Mouse (Mus musculus) cerebellum, adult 18-20 months (tissue): ENCODE measurements around the gene Klk10.

Experiments used
- DNase-seq, 2 experiments: peaks; one replicate each; pipeline ENCODE4 v3.0.0; 2021

The Klk10 gene

DNA sequence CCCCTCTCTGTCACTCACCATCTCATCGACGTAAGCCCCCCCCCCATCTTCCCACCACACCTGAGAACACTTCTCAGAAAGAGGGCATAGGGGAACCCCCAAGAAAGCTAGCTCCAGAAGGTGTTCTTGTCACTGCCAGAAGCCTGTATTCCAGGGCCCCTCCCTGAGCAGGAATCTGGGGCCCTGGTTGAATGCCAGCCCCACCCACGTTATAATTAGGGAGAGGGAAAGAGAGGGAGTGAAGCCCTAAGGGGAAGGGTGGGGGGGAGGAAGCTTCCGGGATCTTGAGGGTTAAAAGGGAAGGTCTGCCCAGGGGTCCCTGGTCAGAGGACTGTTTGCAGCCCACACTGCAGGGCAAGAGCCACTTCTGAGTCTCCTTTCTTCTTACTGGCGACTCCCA lies at the start of gene Klk10:
Gene Klk10 (plus strand): TSS at position 290 of the 400 bp plus-strand sequence.
- DNase-seq, result no peak

DNA sequence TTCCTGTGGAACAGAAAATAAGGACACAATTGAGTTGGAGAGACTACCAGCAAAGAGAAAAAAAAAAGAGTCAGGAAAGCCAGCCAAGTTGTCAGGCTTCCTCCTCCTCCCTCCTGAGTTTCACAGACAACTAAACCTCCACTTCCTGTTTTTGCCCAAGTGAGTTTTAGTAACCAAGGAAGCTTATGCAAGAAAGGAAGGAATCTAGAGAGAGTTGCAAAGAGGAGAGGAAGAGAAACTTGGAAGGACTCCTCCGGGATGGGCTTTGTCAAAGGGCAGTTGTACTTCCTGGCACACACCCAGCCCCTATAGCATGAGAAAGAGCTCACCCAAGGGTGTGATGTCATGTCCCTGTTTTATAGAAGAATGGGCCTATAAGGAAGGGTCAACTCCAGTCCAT lies 33.0 kb upstream of the Klk10 start:
- DNase-seq, result no peak

DNA sequence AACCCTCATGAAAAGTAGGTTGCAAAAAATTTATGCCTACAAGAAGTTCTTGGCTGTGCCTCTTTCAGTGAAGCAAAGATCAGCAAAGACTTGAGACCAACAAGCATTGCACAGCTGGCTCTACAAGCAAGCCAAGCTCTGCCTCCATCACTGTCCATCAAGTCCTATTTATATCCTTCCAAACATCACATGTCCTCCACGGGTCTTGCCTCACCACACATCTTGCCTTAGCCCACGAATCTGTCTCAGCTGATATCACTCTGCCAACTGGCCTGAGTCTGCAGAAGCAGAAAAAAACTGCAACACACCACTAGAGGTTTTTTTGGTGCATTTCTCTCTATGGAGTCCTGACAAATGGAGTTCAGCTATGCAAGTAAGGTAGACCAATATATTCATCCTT lies 28.0 kb upstream of the Klk10 start:
- DNase-seq, result no peak

DNA sequence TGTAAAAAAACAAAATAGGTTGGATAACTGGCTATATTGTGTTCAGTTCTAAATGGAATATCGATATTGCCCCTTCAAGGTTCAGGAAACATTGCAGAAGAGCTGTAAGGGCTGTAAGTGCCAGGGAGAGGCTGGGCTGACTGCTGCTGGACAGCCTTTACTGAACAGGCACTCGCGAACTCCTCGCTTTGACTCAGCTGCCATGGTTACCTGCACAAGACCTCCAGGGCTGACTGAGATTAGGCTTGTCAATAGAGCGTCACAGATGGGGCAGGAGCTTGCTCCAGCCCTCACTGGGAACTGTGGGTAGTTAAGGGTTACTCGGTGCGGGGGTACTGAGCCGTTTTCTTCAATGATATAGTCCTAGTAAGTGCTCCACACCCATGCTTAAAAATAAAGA lies 14.4 kb upstream of the Klk10 start:
- no peak for DNase-seq

DNA sequence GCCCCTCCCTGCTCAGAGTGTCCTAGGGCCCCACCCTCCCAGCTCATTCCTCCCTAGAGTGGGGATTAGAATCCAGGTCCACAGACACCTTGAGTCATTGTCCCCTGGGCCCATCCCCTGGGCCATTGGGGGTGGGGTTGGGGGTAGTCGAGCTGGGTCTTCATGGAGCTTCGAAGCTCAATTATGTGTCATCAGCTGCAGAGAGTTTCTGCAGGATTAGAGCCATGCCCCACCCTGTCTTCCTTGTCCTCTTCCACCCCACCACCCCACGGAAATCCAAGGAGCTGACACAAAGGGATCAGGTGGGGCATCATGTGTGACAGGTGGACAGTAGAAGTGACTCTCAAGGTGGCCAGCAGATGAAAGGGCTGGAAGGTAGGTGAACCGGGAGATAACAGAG lies 12.2 kb upstream of the Klk10 start, which contains the start of gene Klk12:
Gene Klk12 (plus strand): TSS at position 301 of the 400 bp plus-strand sequence.
- DNase-seq, result no peak

DNA sequence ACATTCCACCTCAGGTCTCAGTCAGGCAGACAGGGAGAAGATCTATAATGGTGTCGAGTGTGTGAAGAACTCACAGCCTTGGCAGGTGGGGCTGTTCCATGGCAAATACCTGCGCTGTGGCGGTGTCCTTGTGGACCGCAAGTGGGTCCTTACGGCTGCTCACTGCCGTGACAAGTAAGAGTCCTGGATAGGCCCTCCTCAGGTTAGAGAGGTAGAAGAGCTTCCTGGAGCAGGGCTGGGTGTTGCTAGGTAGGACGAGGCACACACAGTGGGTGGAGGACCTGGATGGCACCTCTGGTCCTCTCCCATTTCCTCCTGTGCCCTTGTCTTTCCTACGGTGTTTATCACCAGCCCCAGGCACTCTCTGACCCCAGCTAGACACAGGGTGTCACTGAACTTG lies 11.2 kb upstream of the Klk10 start:
- no peak for DNase-seq

DNA sequence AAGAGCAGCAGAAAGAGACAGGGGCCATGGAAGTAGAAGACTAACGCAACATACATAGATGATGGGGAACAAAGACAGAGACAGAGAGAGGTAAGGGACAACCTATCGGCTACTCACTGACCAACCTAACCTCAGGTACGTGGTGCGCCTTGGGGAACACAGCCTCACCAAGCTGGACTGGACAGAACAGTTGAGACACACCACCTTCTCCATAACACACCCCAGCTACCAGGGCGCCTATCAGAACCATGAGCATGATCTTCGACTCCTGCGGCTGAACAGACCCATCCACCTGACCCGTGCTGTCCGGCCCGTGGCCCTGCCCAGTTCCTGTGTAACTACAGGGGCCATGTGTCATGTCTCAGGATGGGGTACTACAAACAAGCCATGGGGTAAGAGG lies 10.1 kb upstream of the Klk10 start:
- DNase-seq, result no peak

DNA sequence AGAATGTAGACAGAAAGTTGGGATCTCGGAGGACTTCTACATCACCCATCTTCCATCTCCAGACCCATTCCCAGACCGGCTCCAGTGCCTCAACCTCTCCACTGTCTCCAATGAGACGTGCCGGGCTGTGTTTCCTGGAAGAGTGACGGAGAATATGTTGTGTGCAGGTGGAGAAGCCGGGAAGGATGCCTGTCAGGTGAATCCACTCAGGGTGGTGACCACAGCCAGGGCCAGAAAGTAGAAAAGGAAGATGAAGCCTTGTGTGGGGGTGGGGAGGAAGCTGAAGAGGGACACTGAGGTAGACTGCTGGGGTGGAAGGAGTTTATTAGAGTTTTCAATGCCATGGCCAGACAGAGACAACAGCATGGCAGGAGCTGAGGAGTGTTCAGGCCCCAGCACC lies 8.9 kb upstream of the Klk10 start:
- no peak for DNase-seq

DNA sequence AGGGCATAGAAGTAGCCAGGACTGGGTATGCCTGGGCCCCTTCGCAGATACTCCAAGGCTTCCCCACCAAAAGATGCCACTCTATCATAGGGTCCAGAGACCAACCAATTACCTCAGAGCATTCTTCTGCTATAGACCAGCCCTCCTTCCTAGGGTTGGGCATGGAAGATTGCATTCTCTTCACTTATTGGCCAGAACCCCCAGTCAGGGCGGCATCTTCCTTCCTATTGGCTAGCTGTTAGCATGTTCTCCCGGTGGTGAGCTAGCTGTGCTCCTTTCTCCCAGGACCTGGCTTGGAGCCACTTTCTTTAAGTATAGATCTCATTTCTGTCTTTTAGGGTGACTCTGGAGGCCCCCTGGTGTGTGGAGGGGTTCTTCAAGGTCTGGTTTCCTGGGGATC lies 7.9 kb upstream of the Klk10 start:
- no peak for DNase-seq

DNA sequence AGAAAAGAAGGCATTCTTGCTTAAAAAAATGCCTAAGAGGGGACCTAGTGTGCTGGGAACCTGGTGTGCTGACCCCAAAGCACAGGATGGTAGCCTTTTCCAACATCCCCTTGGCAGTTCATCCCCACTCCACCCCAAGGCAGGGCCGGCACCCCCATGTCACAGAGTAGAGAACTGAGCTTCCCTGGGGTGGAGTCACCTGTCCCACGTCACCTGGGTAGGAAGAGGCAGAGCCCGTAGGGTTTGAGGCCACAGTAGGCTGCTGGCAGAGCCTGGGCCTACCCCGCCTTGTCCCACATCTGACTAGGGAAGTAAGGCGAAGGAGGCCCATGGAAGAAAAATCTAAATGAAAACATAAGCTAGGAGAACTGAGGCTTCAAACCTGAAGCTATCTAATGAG lies 6.5 kb upstream of the Klk10 start, which contains the start of gene Klk11:
Gene Klk11 (plus strand): TSS at position 241 of the 400 bp plus-strand sequence.
- DNase-seq, result no peak

DNA sequence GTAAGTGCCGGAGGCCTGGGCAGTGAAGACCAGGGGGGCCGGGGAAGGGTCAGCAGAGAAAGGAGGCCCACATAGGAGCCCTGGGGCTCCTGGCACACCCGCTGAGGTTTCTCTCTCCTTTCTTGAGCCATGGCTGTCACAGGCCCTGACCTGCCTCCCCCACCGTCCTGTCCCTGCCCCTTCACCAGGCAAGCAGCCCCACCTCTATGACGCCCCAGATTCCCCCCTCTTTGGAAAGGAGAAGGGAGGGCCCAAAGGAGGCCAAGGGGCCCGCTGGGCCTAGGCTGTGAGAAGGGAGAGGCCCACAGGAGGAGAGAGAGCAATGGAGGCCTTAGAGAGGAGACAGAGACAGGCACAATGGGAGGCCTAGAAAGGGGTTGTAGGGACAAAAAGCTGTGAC lies 6.0 kb upstream of the Klk10 start:
- no peak for DNase-seq

DNA sequence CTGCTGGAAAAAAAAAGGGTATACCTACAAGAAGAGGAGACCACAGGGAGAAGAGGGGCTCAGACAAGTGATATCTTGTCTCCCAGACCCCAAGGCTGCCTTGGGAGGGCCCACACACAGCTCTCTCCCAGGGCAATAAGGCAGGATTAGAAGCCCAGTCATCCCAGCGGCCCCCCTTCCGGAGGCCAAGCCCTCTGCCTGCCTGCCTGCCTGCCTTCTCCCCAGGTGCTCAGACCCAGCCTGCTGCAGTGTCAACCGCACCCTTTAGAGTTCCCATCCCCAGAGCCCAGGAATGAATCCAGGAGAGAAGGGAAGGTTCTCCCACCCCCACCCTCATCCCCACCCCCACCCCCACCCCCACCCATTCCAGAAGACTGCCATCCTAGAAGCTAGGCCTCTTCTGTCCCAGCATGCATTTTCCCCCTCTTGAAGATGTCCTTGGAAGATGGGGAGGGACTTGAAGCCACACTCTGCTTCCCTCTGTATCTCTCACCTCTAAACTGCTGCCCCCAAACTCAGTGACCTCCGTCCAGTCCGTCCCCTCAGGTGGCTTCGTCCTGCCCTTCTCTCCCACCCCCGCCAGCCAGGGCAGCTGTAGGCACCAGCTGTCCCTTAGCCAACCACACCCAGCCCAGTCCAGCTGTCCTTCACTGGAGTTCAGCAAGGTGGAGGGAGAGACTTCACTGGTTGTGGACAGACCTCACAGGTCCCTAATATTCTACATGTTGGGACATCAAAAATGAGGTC lies 5.4 kb upstream of the Klk10 start:
- no peak for DNase-seq

DNA sequence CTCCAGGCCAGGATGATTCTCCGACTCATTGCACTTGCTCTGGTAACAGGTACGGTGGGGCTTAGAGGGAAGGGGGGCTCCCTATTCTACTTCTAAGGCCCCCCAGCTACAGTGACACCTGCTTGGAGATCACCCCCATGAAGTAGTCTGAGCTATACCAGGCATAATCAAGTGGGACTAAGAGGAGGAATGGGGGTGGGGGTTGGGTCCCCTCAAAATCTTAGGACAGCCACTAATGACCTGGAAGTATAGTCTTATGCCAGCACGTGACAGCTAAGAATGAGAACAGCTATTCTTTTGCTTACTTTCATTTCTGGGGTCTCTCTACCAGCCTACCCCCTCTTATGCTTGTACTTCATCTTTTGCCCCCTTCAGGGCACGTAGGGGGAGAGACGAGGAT lies 4.3 kb upstream of the Klk10 start:
- DNase-seq, result no peak

DNA sequence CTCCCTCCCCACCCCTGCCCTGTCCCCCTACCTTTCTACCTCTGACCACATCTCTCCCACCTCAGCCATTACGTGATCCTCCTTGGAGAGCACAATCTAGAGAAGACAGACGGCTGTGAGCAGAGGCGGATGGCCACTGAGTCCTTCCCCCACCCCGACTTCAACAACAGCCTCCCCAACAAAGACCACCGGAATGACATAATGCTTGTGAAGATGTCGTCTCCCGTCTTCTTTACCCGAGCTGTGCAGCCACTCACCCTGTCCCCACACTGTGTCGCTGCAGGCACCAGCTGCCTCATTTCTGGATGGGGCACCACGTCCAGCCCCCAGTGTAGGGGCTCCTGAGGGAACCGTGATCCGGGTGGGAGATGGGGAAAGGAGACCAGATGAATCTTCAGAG lies 3.4 kb upstream of the Klk10 start:
- DNase-seq, result no peak

DNA sequence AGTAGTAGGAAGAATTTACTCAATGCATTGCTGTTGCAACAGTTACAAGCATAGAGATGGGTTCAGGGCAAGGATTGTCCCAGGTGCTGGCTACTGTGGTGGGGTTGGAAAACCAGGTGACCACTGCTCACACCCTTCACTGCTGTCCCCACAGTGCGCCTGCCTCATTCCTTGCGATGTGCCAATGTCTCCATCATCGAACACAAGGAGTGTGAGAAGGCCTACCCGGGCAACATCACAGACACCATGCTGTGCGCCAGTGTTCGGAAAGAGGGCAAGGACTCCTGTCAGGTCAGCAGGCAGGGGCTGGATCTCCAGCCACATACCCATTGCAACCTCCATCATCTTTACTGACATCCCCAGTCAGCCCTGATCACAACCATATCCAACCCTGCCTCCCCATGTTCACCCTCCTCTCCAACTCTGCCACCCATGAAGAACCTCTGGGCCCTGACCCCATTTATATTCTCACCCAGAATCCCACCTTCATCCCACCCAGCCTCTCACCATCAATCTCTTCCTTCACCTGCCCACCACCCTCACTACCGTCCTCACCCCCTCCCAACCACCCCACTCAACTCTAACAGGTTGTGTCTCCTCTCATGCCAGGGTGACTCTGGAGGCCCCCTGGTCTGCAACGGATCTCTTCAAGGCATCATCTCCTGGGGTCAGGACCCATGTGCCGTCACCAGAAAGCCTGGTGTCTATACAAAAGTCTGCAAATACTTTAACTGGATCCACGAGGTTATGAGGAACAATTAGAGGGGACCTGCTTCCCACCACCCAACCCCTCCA lies 2.5 kb upstream of the Klk10 start:
- no peak for DNase-seq

DNA sequence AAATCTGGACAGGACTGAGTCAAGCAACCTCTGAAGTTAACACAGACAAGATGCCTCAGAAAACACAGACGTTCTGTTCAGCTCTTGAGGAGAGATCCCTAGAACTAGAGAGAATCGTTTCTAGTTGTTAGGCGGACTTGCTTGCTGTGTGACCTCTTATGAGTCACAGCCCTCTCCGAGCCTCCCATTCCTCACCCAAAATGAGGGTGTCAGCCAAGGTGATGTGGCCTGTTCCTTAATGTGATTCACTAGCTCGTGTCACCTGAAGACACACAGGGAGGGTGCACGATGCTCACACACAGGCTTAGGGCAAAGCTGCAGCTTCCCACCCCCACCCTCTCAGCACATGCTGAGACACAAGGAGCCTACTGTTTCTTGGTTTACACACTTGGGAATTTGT lies 594 bp upstream of the Klk10 start:
- DNase-seq, result no peak

DNA sequence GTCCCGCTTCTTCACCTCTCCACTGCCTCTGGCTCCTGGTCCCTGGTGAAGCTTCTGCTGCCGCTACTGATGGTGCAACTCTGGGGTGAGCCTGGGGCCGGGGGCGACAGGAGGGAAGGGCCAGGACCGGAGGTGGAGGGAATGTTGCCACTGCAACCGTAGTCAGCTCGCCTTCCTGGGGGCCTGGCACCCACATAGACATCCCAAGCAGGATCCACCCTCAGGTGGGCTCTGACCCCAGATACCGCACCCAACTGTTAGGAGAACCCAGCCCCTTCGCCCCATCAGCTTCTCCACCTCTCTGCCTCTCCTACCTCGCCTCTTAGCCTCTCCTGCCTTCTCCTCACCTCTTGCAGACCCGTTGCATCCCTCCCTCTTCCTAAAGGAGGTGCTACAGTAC lies 706 bp downstream of the Klk10 start:
- DNase-seq, result no peak

DNA sequence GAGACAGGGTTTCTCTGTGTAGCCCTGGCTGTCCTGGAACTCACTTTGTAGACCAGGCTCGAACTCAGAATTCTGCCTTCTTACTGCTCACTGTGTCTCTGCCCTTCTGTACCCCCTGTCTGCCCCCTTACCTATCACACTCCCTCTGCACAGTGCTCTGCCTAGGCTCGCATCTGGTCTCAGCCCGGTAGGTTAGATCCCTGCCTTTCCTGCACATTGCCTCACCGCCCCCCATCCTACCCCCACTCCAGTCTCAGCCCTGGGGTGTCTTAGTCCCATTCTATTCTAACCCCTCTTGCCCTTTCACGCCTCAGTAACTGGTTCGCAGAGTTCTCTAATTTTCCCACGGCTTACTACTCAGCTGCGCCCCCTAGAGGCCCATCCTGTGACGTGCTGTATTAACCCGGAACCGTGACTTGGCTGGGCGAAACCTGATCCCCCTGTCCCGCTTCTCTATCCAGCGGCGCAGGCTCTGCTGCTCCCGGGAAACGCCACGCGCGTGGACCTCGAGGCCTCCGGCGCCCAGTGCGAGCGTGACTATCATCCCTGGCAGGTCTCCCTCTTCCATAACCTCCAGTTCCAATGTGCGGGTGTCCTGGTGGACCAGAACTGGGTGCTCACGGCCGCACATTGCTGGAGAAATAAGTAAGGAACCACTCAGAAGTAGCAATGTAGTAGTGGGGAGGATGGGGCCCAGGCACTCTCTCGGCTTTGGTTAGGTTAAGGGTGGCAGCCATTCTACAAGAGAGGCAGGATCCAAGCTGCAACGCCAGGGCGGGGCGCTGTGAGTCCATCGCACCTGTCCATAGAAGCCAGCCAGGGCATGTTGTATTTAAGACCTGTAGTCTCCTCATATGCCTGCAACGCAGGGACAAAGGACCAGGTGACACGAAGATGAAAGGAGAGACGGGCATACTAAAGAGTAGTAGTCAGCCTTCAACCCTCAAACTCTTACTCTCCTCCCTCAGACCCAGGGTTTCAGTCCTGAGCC lies 1.7 kb downstream of the Klk10 start:
- peak; percentile 15 to 40 for DNase-seq

DNA sequence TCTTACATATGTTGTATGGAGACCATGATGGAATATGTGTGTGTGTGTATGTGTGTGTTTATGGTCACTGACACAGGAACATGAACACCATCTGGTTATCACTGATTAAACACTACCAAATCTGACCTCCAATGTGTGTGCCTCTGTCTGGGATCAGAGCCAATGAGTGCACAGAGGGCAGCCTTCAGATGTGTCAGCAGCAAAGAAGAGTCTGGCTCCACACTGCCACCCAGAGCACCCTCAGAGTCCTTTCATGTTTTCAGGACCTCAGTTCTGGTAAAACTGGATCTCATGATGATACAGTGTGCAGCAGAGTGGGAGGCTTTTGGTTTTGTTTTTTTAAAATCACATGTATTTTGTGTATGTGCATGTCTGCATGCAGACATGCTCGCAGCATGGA lies 4.5 kb downstream of the Klk10 start:
- DNase-seq, result no peak

DNA sequence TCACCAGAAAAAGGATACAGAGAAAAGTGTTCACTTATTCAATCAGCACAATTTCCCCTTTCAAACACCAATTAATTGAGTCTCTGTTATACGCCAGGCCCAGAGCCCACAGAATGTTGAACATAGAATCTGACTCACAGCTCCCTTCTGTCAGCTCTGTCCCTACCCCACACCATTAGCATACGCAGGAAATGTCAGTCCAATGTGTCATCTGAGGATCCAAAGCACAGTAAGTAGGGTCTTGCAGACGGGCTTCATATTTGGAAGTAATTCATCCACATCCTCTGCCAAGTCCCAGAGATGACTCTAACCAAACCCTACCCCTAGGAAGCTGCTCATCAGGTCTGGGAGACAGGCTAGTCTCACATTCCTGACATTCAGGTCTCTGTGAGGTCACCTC lies 7.3 kb downstream of the Klk10 start:
- no peak for DNase-seq

DNA sequence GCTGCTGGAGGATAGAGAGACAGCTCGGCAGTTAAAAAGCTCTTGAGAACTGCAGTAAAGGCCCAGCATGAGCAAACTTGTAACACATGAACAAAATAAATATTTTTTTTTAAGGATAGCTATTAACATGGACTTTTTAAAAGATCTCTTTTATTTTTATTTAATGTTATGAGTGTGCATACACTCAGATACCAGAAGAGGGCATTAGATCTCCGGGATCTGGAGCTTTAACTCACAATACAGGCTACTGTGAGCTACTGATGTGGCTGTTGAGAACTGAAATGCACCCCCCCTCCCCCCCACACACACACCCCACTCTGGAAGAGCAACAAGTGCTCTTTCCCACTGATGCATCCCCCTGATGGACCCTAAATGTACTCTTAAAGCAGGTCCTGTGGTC lies 8.5 kb downstream of the Klk10 start:
- no peak for DNase-seq

DNA sequence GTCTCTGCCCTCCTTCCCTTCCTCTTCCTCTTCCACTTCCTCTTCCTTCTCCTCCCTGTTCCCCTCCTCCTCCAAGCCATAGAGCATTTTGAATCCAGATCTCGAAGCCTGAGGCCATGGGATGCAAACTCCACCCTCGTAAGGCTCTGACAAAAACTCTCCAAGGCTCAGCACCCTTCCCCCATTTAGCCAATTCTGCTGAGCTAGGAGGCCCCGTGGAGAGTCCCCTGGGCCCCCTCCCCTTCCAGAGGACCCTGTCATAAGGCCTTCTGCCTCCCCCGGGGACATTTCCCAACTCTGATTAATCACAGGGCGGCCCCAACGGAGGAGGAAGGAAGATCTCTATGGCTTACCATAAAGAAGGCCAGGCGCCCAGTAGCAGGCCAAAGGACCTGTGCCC lies 10.8 kb downstream of the Klk10 start, which contains the start of gene Klk9:
Gene Klk9 (plus strand): TSS at position 301 of the 400 bp plus-strand sequence.
- DNase-seq, result no peak

DNA sequence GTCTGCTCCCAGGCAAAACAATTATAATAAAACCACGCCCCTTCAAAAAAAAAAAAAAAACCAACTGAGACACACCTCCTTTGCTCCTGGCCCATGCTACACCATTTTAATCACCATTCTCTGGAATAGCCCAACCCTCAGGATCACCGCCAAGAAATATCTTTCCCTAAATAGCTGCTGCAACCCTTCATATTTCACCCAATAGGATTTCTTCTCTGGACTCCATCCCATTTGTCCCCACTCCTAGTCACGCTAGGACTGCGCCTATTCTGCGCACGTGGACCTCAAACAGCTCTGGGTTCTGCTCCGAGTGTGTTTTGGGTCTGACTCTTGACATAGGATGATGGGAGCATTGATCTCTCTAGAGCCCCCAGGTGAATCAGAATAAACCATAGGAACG lies 15.5 kb downstream of the Klk10 start:
- DNase-seq, result no peak
